Mouse (Mus musculus) adipose tissue, adult 10 weeks (tissue): Measurements from ENCODE around the gene Smim26. TPM values are rescaled to one million over a fixed set of nuclear protein-coding genes. Genes with fewer than 3 reads are reported as not detected.

Experiments
- polyA plus RNA-seq: library from polyadenylated mRNA; stranded (reverse); fragments of 350-450 nt; fragmentation: Illumina TruSeq; extraction: RNeasy Lipid Tissue Mini Kit (QIAGEN cat#74804); gene quantifications from one replicate; pipeline ENCODE4 v1.2.3, GENCODE M21; 2014; ENCODE audit warnings: low read depth, low replicate concordance

Gene Smim26
- 42.8 TPM for polyA plus RNA-seq

GRCm38 (mm10) chr2:144593951-144594651 lies at the start of gene Smim26:
Gene Smim26, plus strand, starts transcription at chr2:144594054.

GRCm38 (mm10) chr2:144550529-144550928 lies 43.3 kb upstream of the Smim26 start, which contains the start of gene Rbbp9:
Gene Rbbp9, minus strand, starts transcription at chr2:144550869.

GRCm38 (mm10) chr2:144555820-144556552 lies 37.9 kb upstream of the Smim26 start, which contains the start of gene Sec23b:
Gene Sec23b, plus strand, starts transcription at chr2:144556229.

GRCm38 (mm10) chr2:144599831-144600687 lies 6.2 kb downstream of the Smim26 start, which contains the start of gene Dtd1:
Gene Dtd1, plus strand, starts transcription at chr2:144599897.

Other genes starting within 250 kb of the Smim26 start
- gene Kat14, start 225.1 kb upstream of the Smim26 start, polyA plus RNA-seq: 23.6 TPM
- gene Pet117, start 225.1 kb upstream of the Smim26 start, polyA plus RNA-seq: not detected
- gene Dzank1, start 66.6 kb upstream of the Smim26 start, polyA plus RNA-seq: 3.2 TPM
- 12.4 TPM for gene Polr3f, start 66.3 kb upstream of the Smim26 start, polyA plus RNA-seq
- gene Rbbp9, start 43.2 kb upstream of the Smim26 start, polyA plus RNA-seq: 32.7 TPM
- 79.1 TPM for gene Sec23b, start 37.8 kb upstream of the Smim26 start, polyA plus RNA-seq
- 26.1 TPM for gene Dtd1, start 5.8 kb downstream of the Smim26 start, polyA plus RNA-seq
- 8.2 TPM for gene Scp2d1, start 229.6 kb downstream of the Smim26 start, polyA plus RNA-seq